Mouse (Mus musculus) testis, postnatal 10 days (tissue): ENCODE results near the gene Gm20538.

ENCODE experiments used
- DNase-seq: peaks from one replicate; pipeline ENCODE4 v3.0.0; 2021; ENCODE audit warnings: low spot score

The Gm20538 gene

GRCm38 (mm10) chr19:44530018-44530417 is 22.6 kb downstream of the Gm20538 start:
- DNase-seq: no peak

GRCm38 (mm10) chr19:44525551-44526205 is 27.0 kb downstream of the Gm20538 start:
- no peak for DNase-seq

- DNase-seq: peak; percentile 81
Observed at GRCm38 (mm10) chr19:44519152-44519551, 33.5 kb downstream of the Gm20538 start.

GRCm38 (mm10) chr19:44517996-44518768 is 34.4 kb downstream of the Gm20538 start:
- no peak for DNase-seq

- DNase-seq: no peak
Observed at GRCm38 (mm10) chr19:44515769-44516168, 36.9 kb downstream of the Gm20538 start.

- DNase-seq: no peak
Observed at GRCm38 (mm10) chr19:44514521-44515451, 37.8 kb downstream of the Gm20538 start.

- no peak for DNase-seq
Observed at GRCm38 (mm10) chr19:44513921-44514482, 38.6 kb downstream of the Gm20538 start.

GRCm38 (mm10) chr19:44513054-44513833 is 39.4 kb downstream of the Gm20538 start:
- DNase-seq: no peak

- no peak for DNase-seq
Observed at GRCm38 (mm10) chr19:44512601-44513000, 40.0 kb downstream of the Gm20538 start.

GRCm38 (mm10) chr19:44511451-44512231 is 41.0 kb downstream of the Gm20538 start:
- no peak for DNase-seq

GRCm38 (mm10) chr19:44510534-44511175 is 42.0 kb downstream of the Gm20538 start:
- no peak for DNase-seq

GRCm38 (mm10) chr19:44502741-44503140 is 49.9 kb downstream of the Gm20538 start:
- no peak for DNase-seq

- no peak for DNase-seq
Observed at GRCm38 (mm10) chr19:44501925-44502324, 50.7 kb downstream of the Gm20538 start.

GRCm38 (mm10) chr19:44500240-44500639 is 52.4 kb downstream of the Gm20538 start:
- no peak for DNase-seq

GRCm38 (mm10) chr19:44498936-44499335 is 53.7 kb downstream of the Gm20538 start:
- DNase-seq: no peak

GRCm38 (mm10) chr19:44496941-44497340 is 55.7 kb downstream of the Gm20538 start:
- no peak for DNase-seq

- DNase-seq: no peak
Observed at GRCm38 (mm10) chr19:44496511-44496910, 56.1 kb downstream of the Gm20538 start.
